Mouse (Mus musculus) erythroblast, adult 5-6 weeks (primary cell): ENCODE results near the gene C2cd4d. TPM values are rescaled to one million over a fixed set of nuclear protein-coding genes. Genes with fewer than 3 reads are reported as not detected.

Source experiments
- ATAC-seq: replicated peaks from 2 replicates; pipeline ENCODE4 v1.8.0; 2016; ENCODE audit warnings: moderate number of reproducible peaks, mild to moderate bottlenecking, moderate TSS enrichment, inconsistent platforms; ENCODE audit not compliant: poor library complexity, low FRiP score, severe bottlenecking
- total RNA-seq, 2 experiments: library from RNA; stranded (forward) in 1 of 2; stranded (reverse) in 1 of 2; fragments of 150-400 nt in 1 of 2; fragments of 200-764, 138-1000 nt in 1 of 2; gene quantifications; 2 replicates each; pipeline versions ENCODE4 v1.2.3 to v1.2.4; 2015 to 2017; ENCODE audit warnings: low replicate concordance in 2 of 2

C2cd4d gene
- total RNA-seq, 2 experiments from 2014 or later, result not detected

- ATAC-seq, result no peak
Observed at GRCm38 (mm10) chr3:94374636-94375035, 12.4 kb downstream of the C2cd4d start.

- ATAC-seq, result no peak
Observed at GRCm38 (mm10) chr3:94375146-94375545, 12.9 kb downstream of the C2cd4d start.

- no peak for ATAC-seq
Observed at GRCm38 (mm10) chr3:94375861-94376260, 13.6 kb downstream of the C2cd4d start.

- ATAC-seq, result no peak
Observed at GRCm38 (mm10) chr3:94377028-94377923, 15.0 kb downstream of the C2cd4d start.

GRCm38 (mm10) chr3:94379831-94380510 lies 17.7 kb downstream of the C2cd4d start:
- no peak for ATAC-seq

DNA sequence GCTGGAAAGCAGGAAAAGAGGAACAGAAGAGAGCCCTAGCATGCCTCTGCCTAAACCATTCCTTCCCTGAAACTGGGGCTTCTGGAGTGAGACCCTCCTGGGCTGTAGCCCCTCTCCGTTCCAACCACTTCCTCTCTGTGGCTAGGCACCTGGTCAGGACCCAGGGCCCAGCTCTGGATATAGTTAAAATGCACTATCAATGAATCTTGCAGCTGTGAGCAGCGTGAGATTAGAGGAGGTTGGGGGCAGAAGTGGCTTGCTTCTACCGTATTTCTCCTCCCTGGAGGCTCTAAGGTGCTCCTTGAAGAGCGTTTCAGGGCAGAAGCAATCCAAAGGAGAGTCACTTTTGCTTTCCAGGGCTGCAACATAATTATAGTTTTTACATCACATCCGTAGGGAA lies 20.1 kb downstream of the C2cd4d start:
- no peak for ATAC-seq

DNA sequence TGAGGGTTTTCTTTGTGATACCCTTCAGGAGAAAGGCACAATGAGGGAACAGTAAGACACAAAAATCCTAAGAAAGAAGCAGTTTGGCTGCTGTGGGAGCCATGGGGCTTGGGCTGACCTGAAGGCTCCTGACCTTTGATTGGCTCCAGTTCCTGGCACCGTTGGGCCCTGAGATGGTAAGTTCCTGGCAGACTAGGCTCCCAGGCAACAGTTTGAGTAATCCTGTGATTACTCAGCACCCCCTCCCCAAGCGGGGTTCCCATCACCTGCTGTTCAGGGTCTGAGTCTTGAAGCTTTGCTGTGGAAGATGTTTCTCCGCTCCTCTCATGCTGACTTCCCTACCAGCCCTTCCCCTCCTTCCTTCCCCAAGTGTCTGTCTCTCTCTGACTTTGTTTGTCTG lies 21.2 kb downstream of the C2cd4d start:
- ATAC-seq, result no peak

DNA sequence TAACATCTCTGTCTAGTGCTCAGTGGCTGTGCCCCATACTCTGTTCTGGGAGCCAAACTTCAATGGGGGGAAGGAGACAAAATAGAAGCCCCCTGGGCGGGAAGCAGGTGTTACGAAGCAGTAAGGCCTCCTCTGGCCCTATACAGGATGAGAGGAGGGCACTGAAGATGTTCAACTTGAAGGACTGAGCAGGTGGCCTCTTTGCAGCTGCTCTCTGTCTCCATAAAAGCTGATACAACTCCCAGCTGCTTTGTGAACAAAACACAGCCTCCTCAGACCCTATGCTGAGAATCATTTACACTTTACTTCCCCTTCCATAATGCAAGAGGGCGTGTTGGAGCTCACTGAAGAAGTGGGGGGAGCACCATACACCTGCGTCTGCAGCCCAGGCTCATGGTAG lies 24.4 kb downstream of the C2cd4d start:
- no peak for ATAC-seq

DNA sequence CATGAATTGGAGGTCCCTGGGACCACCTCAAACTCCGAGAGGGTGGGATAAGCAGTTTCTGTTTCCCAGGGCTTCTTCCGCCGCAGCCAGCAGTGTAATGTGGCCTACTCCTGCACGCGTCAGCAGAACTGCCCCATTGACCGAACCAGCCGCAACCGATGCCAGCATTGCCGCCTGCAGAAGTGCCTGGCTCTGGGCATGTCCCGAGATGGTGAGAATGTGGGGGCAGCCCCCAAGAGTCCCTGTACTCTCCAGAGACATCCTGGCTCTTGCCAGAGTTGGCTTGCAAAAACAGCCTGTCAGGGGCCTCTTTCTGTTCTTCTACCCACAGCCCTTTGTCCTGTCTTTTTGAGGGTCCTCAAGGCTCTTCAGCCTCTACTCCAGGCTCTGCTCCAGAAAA lies 25.2 kb downstream of the C2cd4d start:
- no peak for ATAC-seq

DNA sequence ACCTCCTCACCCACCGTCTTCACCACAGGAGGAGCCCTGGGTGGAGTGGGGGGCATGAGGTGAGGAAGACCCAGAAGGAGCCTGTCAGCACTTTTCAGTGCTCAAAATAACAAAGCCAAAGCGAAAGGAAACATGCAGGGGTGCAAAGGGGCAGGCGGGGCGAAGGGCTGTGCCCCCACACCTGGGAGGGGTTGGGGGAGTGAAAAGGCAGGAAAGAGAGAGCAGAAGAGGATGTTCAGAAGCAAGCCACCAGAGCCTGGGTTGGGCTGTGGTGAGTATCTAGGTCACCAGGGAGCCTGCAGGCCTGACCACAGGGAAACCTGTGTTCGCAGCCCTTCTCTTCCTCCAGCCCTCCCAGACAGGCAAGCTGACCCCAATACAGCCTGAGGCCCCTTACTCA lies 25.8 kb downstream of the C2cd4d start:
- no peak for ATAC-seq

- no peak for ATAC-seq
Observed at GRCm38 (mm10) chr3:94389420-94389819, 27.2 kb downstream of the C2cd4d start.

GRCm38 (mm10) chr3:94391001-94391400 lies 28.8 kb downstream of the C2cd4d start:
- no peak for ATAC-seq

- ATAC-seq, result no peak
Observed at GRCm38 (mm10) chr3:94392128-94392527, 29.9 kb downstream of the C2cd4d start.

DNA sequence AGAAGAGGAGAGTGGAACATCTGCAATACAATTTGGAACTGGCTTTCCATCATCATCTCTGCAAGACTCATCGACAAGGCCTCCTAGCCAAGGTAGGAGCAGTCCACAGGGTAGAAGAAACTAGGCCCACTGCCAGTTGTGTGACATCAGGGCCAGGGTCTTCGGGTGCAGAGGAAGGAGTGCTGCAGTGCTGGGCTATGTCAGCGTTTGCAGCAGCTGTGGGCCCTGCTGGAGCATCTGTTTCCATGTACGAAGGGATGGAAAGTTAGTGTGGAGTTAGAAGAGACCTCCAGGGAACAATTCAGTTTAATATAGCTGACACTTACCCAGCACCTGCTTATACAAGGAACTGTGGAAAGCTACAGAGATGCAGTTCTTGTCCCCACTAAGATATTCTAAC lies 30.8 kb downstream of the C2cd4d start:
- ATAC-seq, result no peak

DNA sequence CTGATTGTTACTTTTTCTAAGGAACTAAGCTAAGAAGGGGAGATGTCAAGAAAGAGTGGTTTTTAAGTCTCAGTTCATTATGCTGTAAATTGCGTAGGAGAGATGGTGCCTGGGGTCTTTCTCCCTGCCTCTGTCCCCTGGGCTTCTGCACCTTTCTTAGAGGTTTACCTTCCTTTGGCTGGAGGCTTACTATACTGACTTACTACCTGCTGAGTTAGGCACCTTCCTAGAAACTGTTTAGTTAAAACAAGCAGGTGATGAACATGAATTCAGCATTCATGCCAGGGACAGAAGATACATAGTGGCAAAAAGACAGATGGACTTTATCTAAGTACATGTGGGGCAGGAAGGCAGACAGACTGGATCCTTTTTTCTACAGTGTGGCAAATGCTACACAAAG lies 34.1 kb downstream of the C2cd4d start:
- ATAC-seq, result no peak

- no peak for ATAC-seq
Observed at GRCm38 (mm10) chr3:94396851-94397250, 34.6 kb downstream of the C2cd4d start.

- no peak for ATAC-seq
Observed at GRCm38 (mm10) chr3:94398217-94398616, 36.0 kb downstream of the C2cd4d start, which contains the start of gene Lingo4. TSS of gene Lingo4 (plus strand) at chr3:94398517.

DNA sequence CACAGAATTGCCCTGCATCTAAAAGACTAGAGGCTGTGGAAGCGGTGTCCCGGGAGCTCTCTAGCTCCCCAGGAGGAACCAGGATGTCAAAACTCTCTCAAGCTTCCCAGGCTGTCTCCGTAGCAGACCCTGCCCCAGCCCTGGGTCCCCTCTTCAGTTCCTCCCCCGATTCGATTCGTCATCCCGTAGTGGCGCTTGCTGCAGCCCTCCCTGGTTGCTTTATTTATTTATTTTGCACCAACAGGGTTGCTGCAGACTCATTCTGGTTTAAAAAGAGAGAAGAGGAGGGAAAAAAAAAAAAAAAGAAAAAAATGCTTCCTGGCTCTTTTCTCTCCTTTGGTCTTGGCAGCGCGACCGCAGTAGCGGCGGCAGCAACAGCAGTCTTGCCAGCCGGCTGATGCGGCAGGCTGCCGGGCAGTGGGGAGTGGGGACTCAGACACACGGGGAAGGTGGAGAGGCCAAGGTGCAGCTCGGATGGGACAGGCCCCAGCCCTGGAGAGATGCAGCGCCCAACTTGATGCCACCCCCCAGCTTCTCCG lies 36.8 kb downstream of the C2cd4d start:
- no peak for ATAC-seq

GRCm38 (mm10) chr3:94399663-94400310 lies 37.5 kb downstream of the C2cd4d start:
- no peak for ATAC-seq

GRCm38 (mm10) chr3:94402451-94402850 lies 40.2 kb downstream of the C2cd4d start:
- ATAC-seq, result no peak
